1 mouse cellular context compared by ENCODE assay signal in the genomic region with DNA sequence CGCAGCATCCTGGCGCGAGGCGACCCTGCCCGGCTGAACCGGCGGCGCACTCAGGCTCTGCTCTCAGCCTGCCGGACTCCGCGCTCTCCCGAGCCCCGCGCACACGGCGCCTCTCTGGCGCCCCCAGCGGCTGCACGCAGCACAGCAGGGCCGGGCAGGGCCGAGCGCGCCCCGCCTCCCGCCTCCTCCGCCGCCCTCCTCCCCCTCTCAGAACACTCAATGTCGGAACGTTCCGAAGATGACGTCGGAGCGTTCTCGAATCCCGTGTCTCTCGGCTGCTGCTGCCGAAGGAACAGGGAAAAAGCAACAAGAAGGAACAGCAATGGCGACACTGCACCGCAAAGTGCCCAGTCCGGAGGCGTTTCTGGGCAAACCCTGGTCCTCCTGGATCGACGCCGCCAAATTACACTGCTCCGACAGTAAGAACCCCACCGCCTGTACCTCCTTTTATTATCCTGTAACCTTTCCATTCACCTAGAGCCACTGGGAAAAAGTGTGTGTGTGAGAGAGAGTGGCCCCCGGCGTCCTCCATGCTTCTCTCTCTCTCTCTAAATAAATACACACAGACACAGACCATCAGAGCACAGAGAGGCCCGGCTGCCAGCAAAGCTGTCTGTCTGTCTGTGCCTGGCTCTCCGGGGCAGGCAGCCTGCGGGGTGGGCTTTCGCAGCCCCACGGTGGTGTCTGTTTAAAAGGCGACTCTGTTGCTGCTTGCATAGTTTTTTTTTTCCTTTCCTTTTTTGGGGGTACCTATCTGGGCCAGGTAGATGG.
TF ChIP-seq lines count a peak whose summit lies in the region.

A gene (plus strand): TSS at position 197 of the 771 bp plus-strand sequence.

TF ChIP-seq in CH12.LX, 34 proteins besides CTCF, POLR2A, EP300 and RAD21 (continued from another document):
- TF ChIP-seq JUN (IDR thresholded peaks at IDR 0.05; ENCODE audit: insufficient read depth, low read depth, low read length) (no peak), MAX (IDR thresholded peaks at IDR 0.05; ENCODE audit: low read length) (peak; percentile 48; the same call in 1 of the 2 replicates), POLR2AphosphoS2 (IDR thresholded peaks at IDR 0.05; ENCODE audit: low read depth, low read length) (no peak), JUND (conservative IDR thresholded peaks at IDR 0.05; ENCODE audit: low read depth, low read length) (no peak), MAFK (IDR thresholded peaks at IDR 0.05; ENCODE audit: insufficient replicate concordance, low read length) (no peak), ZC3H11A (IDR thresholded peaks at IDR 0.05; ENCODE audit: low read depth, low read length) (no peak), ZMIZ1 (IDR thresholded peaks at IDR 0.05; ENCODE audit: low read depth, low read length) (no peak; the same call in 1 of the 2 replicates), KAT2A (IDR thresholded peaks at IDR 0.05; ENCODE audit: insufficient replicate concordance, low read length) (0 out of 2 replicates have a peak, but pooled peaks have one; percentile 39), CHD2 (IDR thresholded peaks at IDR 0.05; ENCODE audit: low read length) (peak; percentile 71), MEF2A (IDR thresholded peaks at IDR 0.05; ENCODE audit: borderline replicate concordance, low read depth, low read length) (peak; percentile 54; the same call in 1 of the 2 replicates), ETS1 (conservative IDR thresholded peaks at IDR 0.05; ENCODE audit: low read depth, low read length) (peak; percentile 63), BHLHE40 (IDR thresholded peaks at IDR 0.05; ENCODE audit: low read depth, low read length) (peak; percentile 80), ZKSCAN1 (IDR thresholded peaks at IDR 0.05; ENCODE audit: borderline replicate concordance, low read depth, low read length) (no peak), NRF1 (IDR thresholded peaks at IDR 0.05; ENCODE audit: low read depth, low read length) (no peak), USF2 (conservative IDR thresholded peaks at IDR 0.05; ENCODE audit: low read depth, low read length) (no peak), MXI1 (IDR thresholded peaks at IDR 0.05; ENCODE audit: low read depth, low read length) (peak; percentile 67), SMC3 (IDR thresholded peaks at IDR 0.05; ENCODE audit: low read depth, low read length) (peak; percentile 68), UBTF (IDR thresholded peaks at IDR 0.05; ENCODE audit: low read depth, low read length) (peak; percentile 81), ELF1 (IDR thresholded peaks at IDR 0.05; ENCODE audit: low read depth, low read length) (no peak), SIN3A (IDR thresholded peaks at IDR 0.05; ENCODE audit: low read length) (peak; percentile 80), CHD1 (IDR thresholded peaks at IDR 0.05; ENCODE audit: low read depth, low read length) (peak; percentile 33; the same call in 1 of the 2 replicates), RCOR1 (conservative IDR thresholded peaks at IDR 0.05; ENCODE audit: low read depth, low read length) (peak; percentile 54; the same call in 1 of the 2 replicates)
